Mouse (Mus musculus) forebrain, postnatal 0 days (tissue): Measurements from ENCODE around the gene Crebl2. TPM values are rescaled to one million over a fixed set of nuclear protein-coding genes. Genes with fewer than 3 reads are reported as not detected.
A peak's percentile ranks its signal among the peaks of the same experiment; 100 is the strongest.

Experiments
- ATAC-seq: fragments of 200-750 bp; cut with Nextera tagmentation; 2 replicates; pipeline ENCODE4 v1.8.0; 2017; ENCODE audit warnings: mild to moderate bottlenecking, moderate library complexity
- DNase-seq: peaks from one replicate; pipeline ENCODE4 v3.0.0-alpha.2; 2015
- H3K27ac ChIP-seq: fragments of 300-500 bp; sonication (generic); 2 replicates; pipeline ENCODE4 v1.5.1; 2014; ENCODE audit warnings: low read depth, mild to moderate bottlenecking, antibody characterized with exemption, low read length, moderate library complexity, mixed read lengths
- H3K27me3 ChIP-seq: fragments of 300-500 bp; sonication (generic); 2 replicates; pipeline ENCODE4 v1.6.1; 2014; ENCODE audit warnings: mild to moderate bottlenecking, low read length, mixed read lengths; ENCODE audit not compliant: insufficient read depth
- H3K36me3 ChIP-seq: fragments of 300-500 bp; sonication (generic); 2 replicates; pipeline ENCODE4 v1.6.1; 2014; ENCODE audit warnings: mild to moderate bottlenecking, moderate library complexity; ENCODE audit not compliant: insufficient read depth
- H3K4me1 ChIP-seq: fragments of 300-500 bp; sonication (generic); 2 replicates; pipeline ENCODE4 v1.6.1; 2014; ENCODE audit warnings: antibody characterized with exemption; ENCODE audit not compliant: insufficient read depth
- H3K4me2 ChIP-seq: fragments of 300-500 bp; sonication (generic); 2 replicates; pipeline ENCODE4 v1.6.1; 2014; ENCODE audit warnings: low read depth, mild to moderate bottlenecking, moderate library complexity
- H3K4me3 ChIP-seq: fragments of 300-500 bp; sonication (generic); 2 replicates; pipeline ENCODE4 v1.5.1; 2014; ENCODE audit warnings: low read depth, low read length, mixed read lengths
- H3K9ac ChIP-seq: fragments of 300-500 bp; sonication (generic); 2 replicates; pipeline ENCODE4 v1.6.1; 2014; ENCODE audit warnings: mild to moderate bottlenecking
- H3K9me3 ChIP-seq: fragments of 300-500 bp; sonication (generic); 2 replicates; pipeline ENCODE4 v1.6.1; 2016; ENCODE audit warnings: low read length
- CTCF ChIP-seq: sonication (generic); IDR thresholded peaks from 2 replicates; pipeline ENCODE4 v1.5.1; 2016; ENCODE audit warnings: antibody characterized with exemption, control low read depth, low read depth
- WGBS: fragments of 180-500 bp; shearing (Covaris S2); extraction: QIAGEN DNeasy Blood & Tissue Kit; methylation state at CpG from one replicate; pipeline ENCODE4 v1.1.7; 2014; 5-methylcytosine and 5-hydroxymethylcytosine counted together
- polyA plus RNA-seq: library from polyadenylated mRNA; unstranded; fragments of >200 nt; fragmentation: Nextera tagmentation; extraction: Ambion mirVana; gene quantifications from 2 replicates; pipeline ENCODE4 v1.2.1, GENCODE M21; 2015
- total RNA-seq: library from RNA; depleted of rRNA; stranded (reverse); fragments of >200 nt; gene quantifications from 2 replicates; pipeline ENCODE4 v1.2.3, GENCODE M21; 2014

Gene Crebl2
- total and polyA plus RNA-seq, 2 experiments from 2014 or later = 2.6 to 7.9 TPM

- no peak overlapping the region for H3K27ac ChIP-seq
- H3K9me3 ChIP-seq = no peaks in the 10 kb centered on the region
- TF ChIP-seq CTCF = no peak
- H3K4me1 ChIP-seq = peaks cover 14% of the 10 kb centered on the region
- no peak for ATAC-seq
- H3K4me3 ChIP-seq = no peak overlapping the region
- no peak for DNase-seq
- H3K4me2 ChIP-seq = no peak overlapping the region
- H3K9ac ChIP-seq = no peak overlapping the region
- 87% methylated on average over 6 of the region's 6 CpGs for WGBS
- H3K36me3 ChIP-seq = peaks cover 3% of the 10 kb centered on the region
- H3K27me3 ChIP-seq = no peaks in the 10 kb centered on the region
These were observed 29.1 kb downstream of the Crebl2 start for GRCm38 (mm10) chr6:134859021-134859420.

- Histone ChIP-seq H3K9ac (no peak overlapping the region), H3K4me2 (no peak overlapping the region), H3K9me3 (no peaks in the 10 kb centered on the region), H3K36me3 (peaks cover 3% of the 10 kb centered on the region), H3K27ac (no peak overlapping the region), H3K4me1 (peaks cover 14% of the 10 kb centered on the region), H3K27me3 (no peaks in the 10 kb centered on the region), H3K4me3 (no peak overlapping the region)
- 84% methylated on average over 4 of the region's 4 CpGs for WGBS
- DNase-seq (no peak), ATAC-seq (no peak)
- no peak for TF ChIP-seq CTCF
These were observed 30.3 kb downstream of the Crebl2 start for GRCm38 (mm10) chr6:134860275-134860674.

GRCm38 (mm10) chr6:134861386-134861785 lies 31.4 kb downstream of the Crebl2 start:
- Histone ChIP-seq H3K4me2 (no peak overlapping the region), H3K36me3 (peaks cover 9% of the 10 kb centered on the region), H3K4me3 (no peak overlapping the region), H3K4me1 (peaks cover 14% of the 10 kb centered on the region), H3K9me3 (no peaks in the 10 kb centered on the region), H3K27me3 (no peaks in the 10 kb centered on the region), H3K9ac (no peak overlapping the region), H3K27ac (no peak overlapping the region)
- WGBS = 84% methylated on average over 12 of the region's 12 CpGs
- no peak for TF ChIP-seq CTCF
- ATAC-seq (no peak), DNase-seq (no peak)

GRCm38 (mm10) chr6:134862671-134863104 lies 32.7 kb downstream of the Crebl2 start:
- no peak for DNase-seq
- peaks cover 16% of the 10 kb centered on the region for H3K36me3 ChIP-seq
- peak; percentile 75 for ATAC-seq
- 7% methylated on average over 13 of the region's 13 CpGs for WGBS
- TF ChIP-seq CTCF = no peak
- H3K4me2 ChIP-seq = peak overlapping the region; percentile 60
- H3K9me3 ChIP-seq = no peaks in the 10 kb centered on the region
- peak overlapping the region; percentile 58 for H3K9ac ChIP-seq
- H3K4me1 ChIP-seq = peaks cover 14% of the 10 kb centered on the region
- H3K27ac ChIP-seq = peak overlapping the region; percentile 90
- no peaks in the 10 kb centered on the region for H3K27me3 ChIP-seq
- peak overlapping the region; percentile 35 for H3K4me3 ChIP-seq

- under 1% methylated on average over 19 of the region's 19 CpGs for WGBS
- H3K27ac ChIP-seq = peak overlapping the region; percentile 90
- ATAC-seq (peak; percentile 96), DNase-seq (peak; percentile 99)
- H3K9me3 ChIP-seq = no peaks in the 10 kb centered on the region
- H3K9ac ChIP-seq = peak overlapping the region; percentile 58
- peak overlapping the region; percentile 35 for H3K4me3 ChIP-seq
- H3K4me1 ChIP-seq = peaks cover 14% of the 10 kb centered on the region
- no peaks in the 10 kb centered on the region for H3K27me3 ChIP-seq
- peak; percentile 96 for TF ChIP-seq CTCF
- peak overlapping the region; percentile 60 for H3K4me2 ChIP-seq
- H3K36me3 ChIP-seq = peaks cover 21% of the 10 kb centered on the region
These were observed 33.2 kb downstream of the Crebl2 start for GRCm38 (mm10) chr6:134863146-134863545.

- Histone ChIP-seq H3K9ac (no peak overlapping the region), H3K27ac (no peak overlapping the region), H3K27me3 (no peaks in the 10 kb centered on the region), H3K4me3 (no peak overlapping the region), H3K36me3 (peaks cover 48% of the 10 kb centered on the region), H3K4me1 (peaks cover 14% of the 10 kb centered on the region), H3K9me3 (no peaks in the 10 kb centered on the region), H3K4me2 (no peak overlapping the region)
- ATAC-seq = no peak
- TF ChIP-seq CTCF = no peak
- DNase-seq = no peak
- WGBS = 94% methylated on average over 7 of the region's 7 CpGs
These were observed 36.2 kb downstream of the Crebl2 start for GRCm38 (mm10) chr6:134866113-134866512.

- Histone ChIP-seq H3K4me2 (no peak overlapping the region), H3K9ac (no peak overlapping the region), H3K4me3 (no peak overlapping the region), H3K27me3 (no peaks in the 10 kb centered on the region), H3K27ac (no peak overlapping the region), H3K4me1 (peaks cover 6% of the 10 kb centered on the region), H3K36me3 (peaks cover 52% of the 10 kb centered on the region), H3K9me3 (no peaks in the 10 kb centered on the region)
- WGBS = 95% methylated on average over 3 of the region's 3 CpGs
- DNase-seq (no peak), ATAC-seq (no peak)
- no peak; the same call in 1 of the 2 replicates for TF ChIP-seq CTCF
These were observed 37.4 kb downstream of the Crebl2 start for GRCm38 (mm10) chr6:134867325-134867724.
